Mouse (Mus musculus): Measurements from ENCODE around the gene Pla2g6. TPM values are rescaled to one million over a fixed set of nuclear protein-coding genes. Genes with fewer than 3 reads are reported as not detected.

Gene Pla2g6
- polyA plus RNA-seq, 1 experiment from 2014 or later, result 35.4 TPM

DNA sequence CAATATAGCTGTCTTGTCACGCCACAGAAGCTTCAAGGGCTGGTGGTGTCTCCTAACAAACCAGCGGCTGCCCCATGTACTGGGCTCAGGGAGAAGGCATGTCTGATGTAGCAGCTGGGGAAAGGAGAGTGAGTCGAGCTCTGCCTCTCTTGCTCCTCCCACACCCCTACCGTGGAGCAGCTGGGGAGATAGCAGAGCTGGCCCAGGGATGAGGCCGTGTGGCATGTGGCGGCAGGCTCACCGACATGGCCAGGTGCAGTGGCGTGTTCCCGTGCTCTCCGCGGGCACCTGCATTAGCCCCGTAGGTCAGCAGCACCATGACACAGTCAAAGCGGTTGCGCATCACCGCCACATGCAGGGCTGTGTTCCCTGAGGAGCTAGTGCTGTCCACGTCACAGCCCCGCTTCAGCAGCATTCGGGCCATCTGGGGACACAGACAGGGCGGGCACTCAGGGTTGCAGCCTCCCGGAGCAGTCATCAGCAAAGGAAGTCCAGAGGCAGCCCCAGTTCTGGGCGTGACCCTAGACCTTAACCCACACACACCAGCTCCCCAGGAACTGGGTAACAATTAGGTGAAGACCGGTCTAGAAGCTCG, 22.1 kb downstream of the Pla2g6 start:
- H3K4me2 ChIP-seq (replicated peaks), result no peak overlapping the region
- no peaks in the 10 kb centered on the region for H3K27me3 ChIP-seq
- no peaks in the 10 kb centered on the region for H3K9me3 ChIP-seq
- H3K4me1 ChIP-seq, result no peaks in the 10 kb centered on the region
- H3K36me3 ChIP-seq, result peaks cover 18% of the 10 kb centered on the region
- WGBS, result 83% methylated on average over 23 of the region's 23 CpGs
- ATAC-seq (ENCODE audit: low FRiP score, low read depth), result no peak
- no peak overlapping the region for H3K4me3 ChIP-seq
- no peak overlapping the region for H3K27ac ChIP-seq (replicated peaks)
- no peak overlapping the region for H3K9ac ChIP-seq (replicated peaks)

DNA sequence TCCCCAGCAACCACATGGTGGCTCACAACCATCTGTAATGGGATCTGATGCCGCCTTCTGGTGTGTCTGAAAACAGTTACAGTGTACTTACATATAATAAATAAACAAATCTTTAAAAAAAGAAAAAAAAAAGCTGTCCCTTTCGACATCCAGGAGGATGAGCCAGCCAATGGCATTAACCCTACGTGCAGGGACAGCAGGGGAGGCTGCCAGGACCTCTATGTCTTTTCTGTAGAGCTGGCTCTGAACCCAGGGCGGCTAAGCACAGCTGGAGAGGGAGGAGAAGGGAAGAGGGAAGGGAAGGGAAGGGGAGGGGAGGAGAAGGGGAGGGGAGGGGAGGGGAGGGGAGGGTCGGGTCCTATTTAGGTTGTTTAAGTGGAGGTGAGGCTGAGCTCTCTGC, 23.4 kb downstream of the Pla2g6 start:
- no peaks in the 10 kb centered on the region for H3K27me3 ChIP-seq
- H3K9ac ChIP-seq (replicated peaks), result no peak overlapping the region
- ATAC-seq (ENCODE audit: low FRiP score, low read depth), result no peak
- H3K27ac ChIP-seq (replicated peaks), result no peak overlapping the region
- no peaks in the 10 kb centered on the region for H3K9me3 ChIP-seq
- H3K4me2 ChIP-seq (replicated peaks), result no peak overlapping the region
- no peaks in the 10 kb centered on the region for H3K4me1 ChIP-seq
- H3K4me3 ChIP-seq, result no peak overlapping the region
- WGBS, result 74% methylated on average over 3 of the region's 5 CpGs
- H3K36me3 ChIP-seq, result peaks cover 10% of the 10 kb centered on the region

DNA sequence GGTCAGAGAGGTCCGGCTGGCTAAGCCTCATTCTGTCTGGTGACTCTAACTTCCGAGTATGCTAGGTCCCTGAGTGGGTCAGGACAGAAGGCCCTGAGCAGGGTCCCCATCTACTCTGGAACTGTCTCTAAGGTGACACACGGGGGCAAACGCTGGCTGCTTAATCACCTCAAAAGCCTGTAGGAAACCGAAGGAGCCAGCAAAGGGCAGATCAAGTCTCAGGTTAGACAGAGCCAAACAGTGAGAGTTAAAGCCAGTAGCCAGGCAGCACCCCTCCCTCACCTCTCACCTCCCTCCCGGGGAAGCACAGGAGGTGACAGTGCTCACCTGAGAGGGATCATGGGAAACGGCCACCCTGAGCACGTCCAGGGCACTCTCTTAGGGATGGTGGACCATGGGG, 24.5 kb downstream of the Pla2g6 start:
- Histone ChIP-seq H3K4me2 (replicated peaks) (no peak overlapping the region), H3K4me1 (no peaks in the 10 kb centered on the region), H3K9ac (replicated peaks) (no peak overlapping the region), H3K9me3 (no peaks in the 10 kb centered on the region), H3K36me3 (peaks cover 9% of the 10 kb centered on the region), H3K27me3 (no peaks in the 10 kb centered on the region), H3K27ac (replicated peaks) (no peak overlapping the region), H3K4me3 (no peak overlapping the region)
- WGBS, result 92% methylated on average over 8 of the region's 8 CpGs
- ATAC-seq (ENCODE audit: low FRiP score, low read depth), result no peak

DNA sequence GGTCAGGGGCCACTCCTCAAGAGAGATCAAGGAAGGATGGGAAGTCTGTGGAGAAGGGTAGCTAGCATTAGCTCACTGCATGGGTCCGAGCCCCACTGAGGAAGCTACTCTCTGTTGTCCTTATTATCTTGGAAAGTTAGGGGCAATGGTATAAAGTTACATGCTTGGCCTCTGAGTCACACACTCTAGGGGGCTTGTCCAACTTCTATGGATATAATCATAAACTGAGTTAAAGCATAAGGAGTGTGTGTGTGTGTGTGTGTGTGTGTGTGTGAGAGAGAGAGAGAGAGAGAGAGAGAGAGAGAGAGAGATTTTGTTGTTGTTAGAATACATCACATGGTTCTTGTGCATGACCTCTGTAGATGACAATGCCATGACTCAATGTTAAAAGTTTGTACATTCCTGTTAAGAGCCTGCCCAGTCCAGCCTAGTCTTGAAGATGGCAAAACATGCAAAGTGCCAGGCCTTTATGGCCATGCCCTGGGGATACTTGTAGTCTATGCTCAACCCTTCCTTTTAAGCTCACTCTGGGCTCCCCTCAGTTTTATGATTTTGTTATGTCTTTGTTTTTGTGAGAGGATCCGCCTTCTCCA, 28.5 kb downstream of the Pla2g6 start:
- no peaks in the 10 kb centered on the region for H3K27me3 ChIP-seq
- H3K36me3 ChIP-seq, result no peaks in the 10 kb centered on the region
- H3K9me3 ChIP-seq, result no peaks in the 10 kb centered on the region
- no peaks in the 10 kb centered on the region for H3K4me1 ChIP-seq
- no peak overlapping the region for H3K27ac ChIP-seq (replicated peaks)
- no peak overlapping the region for H3K9ac ChIP-seq (replicated peaks)
- 81% methylated on average over 2 of the region's 2 CpGs for WGBS
- no peak overlapping the region for H3K4me2 ChIP-seq (replicated peaks)
- no peak overlapping the region for H3K4me3 ChIP-seq
- ATAC-seq (ENCODE audit: low FRiP score, low read depth), result no peak

DNA sequence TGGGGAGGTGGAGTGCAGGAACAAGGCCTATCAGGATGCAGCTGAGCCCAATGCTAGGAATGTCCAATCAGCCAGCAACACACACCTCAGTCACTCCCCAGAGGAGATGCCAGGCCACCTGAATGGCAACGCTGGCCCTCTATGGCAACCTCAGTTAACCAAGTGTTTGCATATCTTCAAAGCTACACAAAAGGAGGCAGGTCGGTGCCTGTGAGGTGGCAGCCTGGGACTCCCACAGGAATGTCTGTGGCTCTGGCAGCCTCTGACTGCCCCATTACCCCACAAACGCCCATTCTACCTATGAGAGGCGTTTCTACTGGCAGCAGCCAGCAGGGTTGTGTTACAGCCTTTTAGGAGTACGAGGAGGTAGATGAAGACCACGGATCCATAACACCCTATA, 29.6 kb downstream of the Pla2g6 start:
- H3K4me1 ChIP-seq, result no peaks in the 10 kb centered on the region
- no peak overlapping the region for H3K9ac ChIP-seq (replicated peaks)
- no peak for ATAC-seq (ENCODE audit: low FRiP score, low read depth)
- H3K9me3 ChIP-seq, result no peaks in the 10 kb centered on the region
- H3K36me3 ChIP-seq, result no peaks in the 10 kb centered on the region
- no peak overlapping the region for H3K4me2 ChIP-seq (replicated peaks)
- H3K27ac ChIP-seq (replicated peaks), result no peak overlapping the region
- WGBS, result 82% methylated on average over 6 of the region's 6 CpGs
- H3K27me3 ChIP-seq, result no peaks in the 10 kb centered on the region
- H3K4me3 ChIP-seq, result no peak overlapping the region

DNA sequence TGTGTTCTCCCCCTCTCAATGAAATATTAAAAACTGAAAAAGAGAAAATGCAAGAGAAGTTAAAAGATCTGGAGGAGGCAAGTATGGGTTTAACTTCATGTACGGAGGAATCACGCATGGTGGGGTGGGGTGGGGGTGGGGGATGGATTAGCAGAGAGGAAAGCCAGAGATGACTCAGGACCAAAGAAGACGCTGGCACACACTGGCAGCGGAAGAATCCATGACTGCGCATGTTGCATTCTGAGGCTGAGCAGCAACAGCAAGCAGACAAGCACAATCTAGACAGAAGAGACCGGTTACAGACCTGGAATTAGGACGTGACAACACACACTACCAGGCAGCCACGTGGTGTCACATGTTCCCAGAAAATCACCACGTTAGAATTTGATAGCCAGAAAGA, 35.4 kb downstream of the Pla2g6 start:
- Histone ChIP-seq H3K27me3 (no peaks in the 10 kb centered on the region), H3K9me3 (no peaks in the 10 kb centered on the region), H3K4me2 (replicated peaks) (no peak overlapping the region), H3K4me1 (no peaks in the 10 kb centered on the region), H3K36me3 (peaks cover 4% of the 10 kb centered on the region; the same call in 1 of the 2 replicates), H3K4me3 (no peak overlapping the region), H3K9ac (replicated peaks) (no peak overlapping the region), H3K27ac (replicated peaks) (no peak overlapping the region)
- no peak for ATAC-seq (ENCODE audit: low FRiP score, low read depth)
- 90% methylated on average over 9 of the region's 9 CpGs for whole genome bisulfite sequencing

DNA sequence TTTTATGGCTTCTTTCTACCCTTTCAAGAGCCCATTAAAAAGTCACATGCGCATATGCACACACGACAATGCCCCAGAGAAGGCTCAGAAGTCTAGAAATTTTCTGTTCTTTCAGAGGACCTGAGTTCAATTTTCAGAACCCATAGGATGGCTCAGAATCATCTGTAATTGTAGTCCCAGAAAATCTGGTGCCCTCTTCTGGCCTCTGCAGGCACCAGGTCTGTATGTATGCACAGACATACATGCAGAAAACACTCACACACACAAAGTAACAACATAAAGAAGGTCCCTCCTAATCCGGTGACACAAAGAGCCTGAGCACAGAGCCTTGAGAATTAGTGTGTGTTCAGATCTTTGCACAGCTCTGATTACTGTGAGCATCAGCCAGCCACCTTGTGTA, 37.9 kb downstream of the Pla2g6 start:
- H3K4me2 ChIP-seq (replicated peaks), result no peak overlapping the region
- H3K27me3 ChIP-seq, result no peaks in the 10 kb centered on the region
- 86% methylated on average over 3 of the region's 3 CpGs for WGBS
- ATAC-seq (ENCODE audit: low FRiP score, low read depth), result no peak
- H3K9ac ChIP-seq (replicated peaks), result no peak overlapping the region
- H3K27ac ChIP-seq (replicated peaks), result no peak overlapping the region
- H3K4me1 ChIP-seq, result no peaks in the 10 kb centered on the region
- H3K9me3 ChIP-seq, result no peaks in the 10 kb centered on the region
- no peak overlapping the region for H3K4me3 ChIP-seq
- H3K36me3 ChIP-seq, result peaks cover 11% of the 10 kb centered on the region

DNA sequence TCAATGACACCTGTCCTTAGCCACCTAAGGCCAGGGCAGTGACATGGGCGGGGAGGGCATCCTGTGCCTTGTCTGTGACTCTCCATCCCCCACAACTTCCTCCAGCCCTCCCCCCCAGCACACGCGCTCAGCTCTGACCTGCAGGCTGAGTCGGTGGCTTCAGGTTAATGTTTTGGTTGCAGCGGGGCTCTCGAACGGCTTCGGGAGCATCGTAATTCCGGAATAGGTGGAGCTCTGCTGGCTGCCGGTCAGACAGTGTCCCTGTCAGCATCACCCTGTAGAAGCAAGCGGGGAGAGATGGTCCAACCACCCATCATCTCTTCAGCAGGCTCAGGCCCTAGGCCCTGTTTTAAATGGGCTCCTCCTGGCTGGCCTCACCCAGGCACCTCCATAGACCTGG, 38.7 kb downstream of the Pla2g6 start:
- H3K4me3 ChIP-seq, result no peak overlapping the region
- no peak for ATAC-seq (ENCODE audit: low FRiP score, low read depth)
- 97% methylated on average over 12 of the region's 12 CpGs for WGBS
- no peaks in the 10 kb centered on the region for H3K9me3 ChIP-seq
- H3K4me1 ChIP-seq, result no peaks in the 10 kb centered on the region
- no peaks in the 10 kb centered on the region for H3K27me3 ChIP-seq
- H3K4me2 ChIP-seq (replicated peaks), result no peak overlapping the region
- no peak overlapping the region for H3K9ac ChIP-seq (replicated peaks)
- H3K36me3 ChIP-seq, result peaks cover 11% of the 10 kb centered on the region
- H3K27ac ChIP-seq (replicated peaks), result no peak overlapping the region

DNA sequence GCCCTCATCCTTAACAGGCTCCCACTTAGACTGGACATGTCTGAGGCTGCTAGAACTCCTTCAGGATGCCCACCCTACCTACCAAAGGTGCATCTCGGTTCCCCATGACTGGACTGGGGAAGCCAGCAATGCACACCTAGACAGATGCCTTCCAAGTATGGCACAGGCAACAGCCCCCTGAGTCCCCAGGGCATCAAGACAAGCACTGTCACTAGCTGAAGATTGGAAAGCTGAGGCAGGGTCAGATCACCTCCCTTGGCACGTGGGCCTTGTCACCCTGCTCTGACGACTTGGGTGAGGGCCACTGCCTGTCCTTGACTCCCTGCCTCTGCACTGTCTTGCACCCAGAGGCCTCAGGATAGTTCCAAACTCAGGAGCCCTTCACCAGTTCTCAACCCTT, 39.8 kb downstream of the Pla2g6 start:
- H3K4me1 ChIP-seq, result no peaks in the 10 kb centered on the region
- H3K9ac ChIP-seq (replicated peaks), result no peak overlapping the region
- no peaks in the 10 kb centered on the region for H3K9me3 ChIP-seq
- no peaks in the 10 kb centered on the region for H3K27me3 ChIP-seq
- 92% methylated on average over 3 of the region's 3 CpGs for WGBS
- H3K4me2 ChIP-seq (replicated peaks), result no peak overlapping the region
- H3K4me3 ChIP-seq, result no peak overlapping the region
- H3K36me3 ChIP-seq, result peaks cover 11% of the 10 kb centered on the region
- H3K27ac ChIP-seq (replicated peaks), result no peak overlapping the region
- no peak for ATAC-seq (ENCODE audit: low FRiP score, low read depth)

DNA sequence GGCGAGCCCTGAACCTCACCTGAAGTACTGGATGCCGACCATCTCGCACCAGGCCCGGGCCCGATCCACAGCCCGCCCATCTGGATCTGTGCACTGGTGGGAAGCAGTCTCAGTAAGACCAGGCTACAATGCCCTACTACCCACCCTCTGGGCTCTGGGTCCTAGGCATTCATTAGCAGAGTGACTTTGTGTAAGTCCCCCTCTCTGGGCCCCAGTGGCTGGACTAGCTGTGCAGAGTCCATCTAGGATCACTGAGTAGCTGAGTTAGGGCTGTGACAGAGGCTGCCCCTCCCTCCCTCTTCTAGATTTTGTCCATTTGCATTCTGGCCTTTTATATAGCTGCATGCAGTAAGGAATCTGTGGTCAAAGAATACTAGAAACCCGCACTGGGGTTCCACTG, 41.1 kb downstream of the Pla2g6 start:
- WGBS, result 93% methylated on average over 7 of the region's 7 CpGs
- ATAC-seq (ENCODE audit: low FRiP score, low read depth), result no peak
- no peaks in the 10 kb centered on the region for H3K27me3 ChIP-seq
- no peak overlapping the region for H3K9ac ChIP-seq (replicated peaks)
- no peaks in the 10 kb centered on the region for H3K9me3 ChIP-seq
- no peak overlapping the region for H3K27ac ChIP-seq (replicated peaks)
- H3K4me1 ChIP-seq, result no peaks in the 10 kb centered on the region
- H3K36me3 ChIP-seq, result peaks cover 11% of the 10 kb centered on the region
- H3K4me2 ChIP-seq (replicated peaks), result no peak overlapping the region
- no peak overlapping the region for H3K4me3 ChIP-seq

DNA sequence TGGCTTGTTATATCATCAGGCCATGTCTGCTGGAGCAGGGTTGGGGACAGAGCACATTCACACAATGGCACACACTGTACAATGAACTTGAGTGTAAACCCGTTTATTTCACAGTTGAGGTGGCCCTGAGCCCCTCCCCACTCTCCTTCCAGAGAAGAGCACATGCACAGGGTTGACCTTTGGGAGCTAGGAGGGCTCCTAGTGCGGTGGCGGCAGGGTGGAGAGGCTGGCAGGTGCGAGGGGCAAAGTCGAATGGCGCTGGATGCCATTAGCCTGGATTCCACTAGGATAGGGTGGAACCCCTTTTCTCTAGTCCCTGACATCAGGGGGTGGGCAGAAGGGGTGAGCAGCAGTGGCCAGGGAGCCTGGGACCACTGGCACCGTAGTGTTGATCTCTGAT, 42.0 kb downstream of the Pla2g6 start:
- 90% methylated on average over 7 of the region's 7 CpGs for WGBS
- Histone ChIP-seq H3K4me1 (no peaks in the 10 kb centered on the region), H3K4me2 (replicated peaks) (no peak overlapping the region), H3K27ac (replicated peaks) (no peak overlapping the region), H3K4me3 (no peak overlapping the region), H3K9ac (replicated peaks) (no peak overlapping the region), H3K27me3 (no peaks in the 10 kb centered on the region), H3K36me3 (peaks cover 11% of the 10 kb centered on the region), H3K9me3 (no peaks in the 10 kb centered on the region)
- ATAC-seq (ENCODE audit: low FRiP score, low read depth), result no peak

DNA sequence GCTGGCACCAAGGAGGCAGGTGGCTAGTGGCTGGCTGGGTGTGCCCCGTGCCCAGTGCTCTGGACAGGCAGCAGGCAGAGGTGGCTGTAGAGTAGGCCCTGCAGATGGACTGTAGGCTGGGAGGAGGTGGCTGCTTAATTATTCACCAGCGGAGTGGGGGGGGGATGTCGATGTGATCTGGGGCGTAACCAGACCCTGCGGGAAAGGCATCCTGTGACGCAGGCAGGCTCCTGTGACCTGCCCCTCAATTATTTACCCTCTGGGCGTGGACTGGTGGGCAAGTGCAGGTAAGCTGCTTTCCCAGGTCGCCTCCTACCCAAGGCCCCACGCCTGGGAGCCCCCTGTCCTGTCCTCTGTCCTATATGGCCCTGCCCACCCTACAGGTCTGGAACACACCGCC, 42.8 kb downstream of the Pla2g6 start, which contains the start of gene Baiap2l2:
TSS of gene Baiap2l2 (minus strand) at position 139 of the 400 bp plus-strand sequence.
- Histone ChIP-seq H3K27me3 (no peaks in the 10 kb centered on the region), H3K4me3 (no peak within 1 kb of the TSS), H3K9ac (replicated peaks) (no peak within 1 kb of the TSS), H3K4me2 (replicated peaks) (no peak within 1 kb of the TSS), H3K9me3 (no peaks in the 10 kb centered on the region), H3K36me3 (peaks cover 11% of the 10 kb centered on the region), H3K27ac (replicated peaks) (no peak within 1 kb of the TSS), H3K4me1 (no peaks in the 10 kb centered on the region)
- ATAC-seq (ENCODE audit: low FRiP score, low read depth), result no peak
- WGBS, result 74% methylated on average over 10 of the region's 10 CpGs

DNA sequence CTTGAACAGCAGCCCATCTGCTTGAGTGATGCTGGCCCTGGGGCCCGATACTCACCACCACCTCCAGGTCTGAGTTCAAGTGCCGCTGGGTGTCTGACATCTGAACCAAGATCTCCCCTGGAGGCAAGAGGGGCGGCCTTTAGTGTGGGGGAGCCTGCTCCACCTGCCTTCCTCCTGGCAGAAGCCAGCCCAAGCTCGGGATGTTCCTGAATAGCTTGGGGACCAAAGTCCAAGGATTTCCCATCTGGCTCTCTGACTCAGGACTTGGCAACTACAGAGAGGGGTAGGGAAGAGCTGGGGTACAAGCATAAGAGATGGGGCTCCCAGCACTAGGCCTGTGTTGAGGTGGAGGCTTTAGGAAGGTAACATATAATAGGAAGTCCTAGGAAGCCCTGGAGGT, 44.8 kb downstream of the Pla2g6 start:
- no peaks in the 10 kb centered on the region for H3K4me1 ChIP-seq
- H3K9ac ChIP-seq (replicated peaks), result no peak overlapping the region
- ATAC-seq (ENCODE audit: low FRiP score, low read depth), result no peak
- H3K27me3 ChIP-seq, result no peaks in the 10 kb centered on the region
- peaks cover 7% of the 10 kb centered on the region; the same call in 1 of the 2 replicates for H3K36me3 ChIP-seq
- H3K4me2 ChIP-seq (replicated peaks), result no peak overlapping the region
- 86% methylated on average over 4 of the region's 4 CpGs for WGBS
- no peak overlapping the region for H3K27ac ChIP-seq (replicated peaks)
- H3K9me3 ChIP-seq, result no peaks in the 10 kb centered on the region
- H3K4me3 ChIP-seq, result no peak overlapping the region
